Mouse (Mus musculus): ENCODE results near the gene Thnsl1. TPM values are rescaled to one million over a fixed set of nuclear protein-coding genes. Genes with fewer than 3 reads are reported as not detected.

Gene Thnsl1
- 6.7 and 7.8 TPM in 2 replicates for polyA plus RNA-seq (2014; fragmentation: Nextera tagmentation; extraction: Ambion mirVana)

GRCm38 (mm10) chr2:21204912-21205830, at the start of gene Thnsl1, which contains the start of gene Enkur:
Gene Thnsl1, plus strand, starts transcription at chr2:21205724.
Gene Enkur, minus strand, starts transcription at chr2:21205365.
- 3% methylated on average over 41 of the region's 43 CpGs for WGBS
- peak within 1 kb of the TSS; percentile 64 for H3K4me2 ChIP-seq (ENCODE audit: low read depth, severe bottlenecking)
- H3K27me3 ChIP-seq (ENCODE audit: control insufficient read depth, insufficient read depth, low read length), result no peaks in the 10 kb centered on the region
- H3K4me1 ChIP-seq (ENCODE audit: control insufficient read depth, insufficient read depth, low read length), result no peaks in the 10 kb centered on the region
- no peaks in the 10 kb centered on the region for H3K36me3 ChIP-seq (ENCODE audit: control insufficient read depth, insufficient read depth, low read length)
- peak within 1 kb of the TSS; percentile 64 for H3K9ac ChIP-seq (ENCODE audit: low read length)
- H3K27ac ChIP-seq (replicated peaks; ENCODE audit: low read depth, low read length), result no peak within 1 kb of the TSS
- H3K9me3 ChIP-seq (ENCODE audit: control insufficient read depth, low read length), result no peaks in the 10 kb centered on the region
- peak within 1 kb of the TSS; percentile 56 for H3K4me3 ChIP-seq (ENCODE audit: low read depth, low read length)
- ATAC-seq (ENCODE audit: insufficient number of reproducible peaks, low FRiP score, low TSS enrichment, low read depth), result peak; percentile 99
- peak; percentile 99 for DNase-seq (ENCODE audit: low spot score)

GRCm38 (mm10) chr2:21164296-21164695, 41.2 kb upstream of the Thnsl1 start:
- 89% methylated on average over 8 of the region's 8 CpGs for WGBS
- Histone ChIP-seq H3K4me1 (ENCODE audit: control insufficient read depth, insufficient read depth, low read length) (no peaks in the 10 kb centered on the region), H3K9me3 (ENCODE audit: control insufficient read depth, low read length) (no peaks in the 10 kb centered on the region), H3K9ac (ENCODE audit: low read length) (no peak overlapping the region), H3K27me3 (ENCODE audit: control insufficient read depth, insufficient read depth, low read length) (no peaks in the 10 kb centered on the region), H3K36me3 (ENCODE audit: control insufficient read depth, insufficient read depth, low read length) (no peaks in the 10 kb centered on the region), H3K4me2 (ENCODE audit: low read depth, severe bottlenecking) (no peak overlapping the region), H3K4me3 (ENCODE audit: low read depth, low read length) (no peak overlapping the region), H3K27ac (replicated peaks; ENCODE audit: low read depth, low read length) (no peak overlapping the region)
- no peak for ATAC-seq (ENCODE audit: insufficient number of reproducible peaks, low FRiP score, low TSS enrichment, low read depth)
- no peak for DNase-seq (ENCODE audit: low spot score)

- Histone ChIP-seq H3K9ac (ENCODE audit: low read length) (no peak overlapping the region), H3K9me3 (ENCODE audit: control insufficient read depth, low read length) (no peaks in the 10 kb centered on the region), H3K36me3 (ENCODE audit: control insufficient read depth, insufficient read depth, low read length) (no peaks in the 10 kb centered on the region), H3K27me3 (ENCODE audit: control insufficient read depth, insufficient read depth, low read length) (no peaks in the 10 kb centered on the region), H3K27ac (replicated peaks; ENCODE audit: low read depth, low read length) (no peak overlapping the region), H3K4me3 (ENCODE audit: low read depth, low read length) (no peak overlapping the region), H3K4me1 (ENCODE audit: control insufficient read depth, insufficient read depth, low read length) (no peaks in the 10 kb centered on the region), H3K4me2 (ENCODE audit: low read depth, severe bottlenecking) (no peak overlapping the region)
- 90% methylated on average over 1 of the region's 1 CpGs for WGBS
- DNase-seq (ENCODE audit: low spot score) (no peak), ATAC-seq (ENCODE audit: insufficient number of reproducible peaks, low FRiP score, low TSS enrichment, low read depth) (no peak)
Observed at GRCm38 (mm10) chr2:21167916-21168315, 37.6 kb upstream of the Thnsl1 start.

DNA sequence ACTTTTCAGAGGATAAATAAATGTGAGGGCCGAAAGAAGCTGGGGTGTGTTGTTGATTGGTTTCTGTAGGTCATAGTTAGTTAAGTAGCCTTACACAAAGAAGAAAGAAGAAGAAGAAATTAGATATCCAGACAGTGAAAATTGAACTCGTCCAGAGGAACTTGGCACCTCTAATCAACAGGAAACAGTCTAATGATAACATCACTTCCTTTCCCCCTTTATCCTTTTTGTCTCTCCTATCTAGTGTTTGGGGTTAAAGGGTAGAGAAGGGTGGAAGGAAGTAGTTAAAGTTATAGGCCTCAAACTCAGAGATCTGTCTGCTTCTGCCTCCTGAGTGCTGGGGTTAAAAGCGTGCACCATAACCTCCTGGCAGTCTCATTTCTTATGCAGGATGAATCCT, 32.7 kb upstream of the Thnsl1 start:
- no peaks in the 10 kb centered on the region for H3K36me3 ChIP-seq (ENCODE audit: control insufficient read depth, insufficient read depth, low read length)
- no peaks in the 10 kb centered on the region for H3K27me3 ChIP-seq (ENCODE audit: control insufficient read depth, insufficient read depth, low read length)
- H3K9ac ChIP-seq (ENCODE audit: low read length), result no peak overlapping the region
- DNase-seq (ENCODE audit: low spot score), result no peak
- H3K4me2 ChIP-seq (ENCODE audit: low read depth, severe bottlenecking), result no peak overlapping the region
- H3K4me3 ChIP-seq (ENCODE audit: low read depth, low read length), result no peak overlapping the region
- H3K4me1 ChIP-seq (ENCODE audit: control insufficient read depth, insufficient read depth, low read length), result no peaks in the 10 kb centered on the region
- no peak overlapping the region for H3K27ac ChIP-seq (replicated peaks; ENCODE audit: low read depth, low read length)
- no peaks in the 10 kb centered on the region for H3K9me3 ChIP-seq (ENCODE audit: control insufficient read depth, low read length)
- WGBS, result 78% methylated on average over 3 of the region's 3 CpGs
- ATAC-seq (ENCODE audit: insufficient number of reproducible peaks, low FRiP score, low TSS enrichment, low read depth), result no peak

DNA sequence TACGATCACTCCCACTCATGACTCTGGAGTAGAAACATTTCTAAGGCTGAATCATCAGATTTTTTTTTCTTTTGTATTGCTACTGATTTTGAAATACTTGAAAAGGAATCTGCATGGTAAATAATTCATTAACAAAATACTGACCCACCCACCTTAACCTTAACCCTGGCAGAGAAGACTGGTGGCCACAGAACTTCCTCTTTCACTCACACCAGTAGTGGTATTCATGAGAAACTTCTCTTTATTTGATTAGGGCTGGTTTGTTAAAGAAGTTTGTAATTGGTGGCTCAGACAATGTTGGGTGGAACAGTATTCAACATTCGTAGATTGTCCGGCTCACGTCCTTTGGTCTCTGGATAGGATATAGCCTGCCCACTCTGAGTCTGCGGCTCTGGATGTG, 26.4 kb upstream of the Thnsl1 start:
- ATAC-seq (ENCODE audit: insufficient number of reproducible peaks, low FRiP score, low TSS enrichment, low read depth), result no peak
- H3K9ac ChIP-seq (ENCODE audit: low read length), result no peak overlapping the region

DNA sequence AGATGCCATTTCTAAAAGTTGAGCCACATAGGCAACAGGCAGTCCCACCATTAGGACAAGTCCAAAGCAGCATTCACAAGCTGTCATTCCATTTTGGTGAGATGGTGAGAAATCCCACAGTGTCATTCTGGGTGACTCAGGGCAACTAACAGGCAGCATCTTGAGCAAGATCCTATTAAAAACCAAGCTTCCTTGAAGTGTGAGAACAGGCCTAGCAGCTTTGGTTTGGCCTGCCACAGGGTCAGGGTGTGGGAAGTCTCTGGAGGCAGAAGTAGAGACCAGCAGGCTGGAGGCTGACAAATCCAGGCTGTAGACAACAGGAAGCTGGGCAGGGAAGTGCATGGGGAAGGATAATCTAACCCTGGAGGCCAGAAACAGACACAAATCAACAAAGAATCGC, 22.7 kb upstream of the Thnsl1 start:
- ATAC-seq (ENCODE audit: insufficient number of reproducible peaks, low FRiP score, low TSS enrichment, low read depth) (no peak), DNase-seq (ENCODE audit: low spot score) (no peak)
- no peak overlapping the region for H3K4me2 ChIP-seq (ENCODE audit: low read depth, severe bottlenecking)
- no peaks in the 10 kb centered on the region for H3K4me1 ChIP-seq (ENCODE audit: control insufficient read depth, insufficient read depth, low read length)
- WGBS, result 76% methylated on average over 1 of the region's 1 CpGs
- H3K9ac ChIP-seq (ENCODE audit: low read length), result no peak overlapping the region
- H3K4me3 ChIP-seq (ENCODE audit: low read depth, low read length), result no peak overlapping the region
- no peak overlapping the region for H3K27ac ChIP-seq (replicated peaks; ENCODE audit: low read depth, low read length)
- no peaks in the 10 kb centered on the region for H3K9me3 ChIP-seq (ENCODE audit: control insufficient read depth, low read length)
- H3K36me3 ChIP-seq (ENCODE audit: control insufficient read depth, insufficient read depth, low read length), result no peaks in the 10 kb centered on the region
- H3K27me3 ChIP-seq (ENCODE audit: control insufficient read depth, insufficient read depth, low read length), result no peaks in the 10 kb centered on the region

More for the DNA sequence above, 26.4 kb upstream of the Thnsl1 start:
- no peak overlapping the region for H3K4me2 ChIP-seq (ENCODE audit: low read depth, severe bottlenecking)
- WGBS, result 95% methylated on average over 5 of the region's 5 CpGs
- DNase-seq (ENCODE audit: low spot score), result no peak
- no peaks in the 10 kb centered on the region for H3K27me3 ChIP-seq (ENCODE audit: control insufficient read depth, insufficient read depth, low read length)
- H3K4me3 ChIP-seq (ENCODE audit: low read depth, low read length), result no peak overlapping the region
- no peaks in the 10 kb centered on the region for H3K36me3 ChIP-seq (ENCODE audit: control insufficient read depth, insufficient read depth, low read length)
- no peak overlapping the region for H3K27ac ChIP-seq (replicated peaks; ENCODE audit: low read depth, low read length)
- no peaks in the 10 kb centered on the region for H3K9me3 ChIP-seq (ENCODE audit: control insufficient read depth, low read length)
- H3K4me1 ChIP-seq (ENCODE audit: control insufficient read depth, insufficient read depth, low read length), result no peaks in the 10 kb centered on the region

- no peaks in the 10 kb centered on the region for H3K36me3 ChIP-seq (ENCODE audit: control insufficient read depth, insufficient read depth, low read length)
- no peaks in the 10 kb centered on the region for H3K4me1 ChIP-seq (ENCODE audit: control insufficient read depth, insufficient read depth, low read length)
- no peak overlapping the region for H3K9ac ChIP-seq (ENCODE audit: low read length)
- H3K27me3 ChIP-seq (ENCODE audit: control insufficient read depth, insufficient read depth, low read length), result no peaks in the 10 kb centered on the region
- H3K4me2 ChIP-seq (ENCODE audit: low read depth, severe bottlenecking), result no peak overlapping the region
- ATAC-seq (ENCODE audit: insufficient number of reproducible peaks, low FRiP score, low TSS enrichment, low read depth) (no peak), DNase-seq (ENCODE audit: low spot score) (peak; percentile 56)
- no peaks in the 10 kb centered on the region for H3K9me3 ChIP-seq (ENCODE audit: control insufficient read depth, low read length)
- no peak overlapping the region for H3K27ac ChIP-seq (replicated peaks; ENCODE audit: low read depth, low read length)
- no peak overlapping the region for H3K4me3 ChIP-seq (ENCODE audit: low read depth, low read length)
- 57% methylated on average over 7 of the region's 7 CpGs for WGBS
Observed at GRCm38 (mm10) chr2:21187576-21187975, 17.9 kb upstream of the Thnsl1 start.

DNA sequence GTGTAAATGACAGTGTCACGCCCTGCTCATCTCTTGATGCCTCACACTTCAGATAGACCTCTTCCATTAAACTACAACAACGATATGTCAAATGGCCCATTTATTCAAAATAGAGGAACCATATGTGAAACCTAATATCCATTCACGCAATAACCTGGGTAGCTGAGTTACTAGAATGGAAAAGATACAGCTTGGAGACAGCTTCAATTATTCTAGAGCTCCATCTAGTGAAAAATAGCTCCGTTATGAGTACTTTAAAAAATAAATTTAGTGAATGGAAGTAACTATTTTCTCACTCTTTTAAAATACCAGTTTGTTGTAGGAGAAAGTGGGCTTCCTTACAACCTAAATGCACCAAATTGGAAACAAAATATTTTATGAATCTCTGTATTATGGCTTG, 16.9 kb upstream of the Thnsl1 start:
- no peak overlapping the region for H3K9ac ChIP-seq (ENCODE audit: low read length)
- no peaks in the 10 kb centered on the region for H3K4me1 ChIP-seq (ENCODE audit: control insufficient read depth, insufficient read depth, low read length)
- ATAC-seq (ENCODE audit: insufficient number of reproducible peaks, low FRiP score, low TSS enrichment, low read depth) (no peak), DNase-seq (ENCODE audit: low spot score) (no peak)
- 84% methylated on average over 4 of the region's 4 CpGs for WGBS
- no peaks in the 10 kb centered on the region for H3K36me3 ChIP-seq (ENCODE audit: control insufficient read depth, insufficient read depth, low read length)
- H3K4me2 ChIP-seq (ENCODE audit: low read depth, severe bottlenecking), result no peak overlapping the region
- H3K9me3 ChIP-seq (ENCODE audit: control insufficient read depth, low read length), result no peaks in the 10 kb centered on the region
- no peak overlapping the region for H3K27ac ChIP-seq (replicated peaks; ENCODE audit: low read depth, low read length)
- no peaks in the 10 kb centered on the region for H3K27me3 ChIP-seq (ENCODE audit: control insufficient read depth, insufficient read depth, low read length)
- no peak overlapping the region for H3K4me3 ChIP-seq (ENCODE audit: low read depth, low read length)

Measured in limb, embryonic 11.5 days (tissue).